Mouse (Mus musculus) midbrain, embryonic 14.5 days (tissue): ENCODE data around the gene Dclk3. TPM values are rescaled to one million over a fixed set of nuclear protein-coding genes. Genes with fewer than 3 reads are reported as not detected.
A peak's percentile ranks its signal among the peaks of the same experiment; 100 is the strongest.

Experiments
- ATAC-seq: fragments of 200-750 bp; cut with Nextera tagmentation; 2 replicates; pipeline ENCODE4 v1.8.0; 2017; ENCODE audit warnings: moderate number of reproducible peaks, moderate library complexity; ENCODE audit not compliant: low FRiP score, low TSS enrichment
- DNase-seq: peaks from one replicate; pipeline ENCODE4 v3.0.0-alpha.2; 2015
- H3K27ac ChIP-seq: fragments of 300-500 bp; sonication (generic); replicated peaks from 2 replicates; pipeline ENCODE4 v1.5.1; 2014; ENCODE audit warnings: mild to moderate bottlenecking, low read depth, low read length, moderate library complexity
- H3K27me3 ChIP-seq: fragments of 300-500 bp; sonication (generic); 2 replicates; pipeline ENCODE4 v1.6.1; 2014; ENCODE audit warnings: low read length, control low read depth, mixed read lengths; ENCODE audit not compliant: control insufficient read depth, insufficient read depth
- H3K36me3 ChIP-seq: fragments of 300-500 bp; sonication (generic); 2 replicates; pipeline ENCODE4 v1.6.1; 2014; ENCODE audit warnings: low read length, control low read depth; ENCODE audit not compliant: control insufficient read depth, insufficient read depth
- H3K4me1 ChIP-seq: fragments of 300-500 bp; sonication (generic); 2 replicates; pipeline ENCODE4 v1.6.1; 2014; ENCODE audit warnings: mild to moderate bottlenecking, antibody characterized with exemption, low read length, control low read depth; ENCODE audit not compliant: control insufficient read depth, insufficient read depth
- H3K4me2 ChIP-seq: fragments of 300-500 bp; sonication (generic); 2 replicates; pipeline ENCODE4 v1.6.1; 2014; ENCODE audit warnings: mild to moderate bottlenecking, low read length, moderate library complexity
- H3K4me3 ChIP-seq: fragments of 300-500 bp; sonication (generic); replicated peaks from 2 replicates; pipeline ENCODE4 v1.5.1; 2014; ENCODE audit warnings: low read depth, low read length
- H3K9ac ChIP-seq: fragments of 300-500 bp; sonication (generic); replicated peaks from 2 replicates; pipeline ENCODE4 v1.6.1; 2014; ENCODE audit warnings: mild to moderate bottlenecking, low read length, moderate library complexity
- H3K9me3 ChIP-seq: fragments of 300-500 bp; sonication (generic); 2 replicates; pipeline ENCODE4 v1.6.1; 2016; ENCODE audit warnings: low read length, control low read depth, mixed read lengths; ENCODE audit not compliant: control insufficient read depth
- WGBS: fragments of 180-500 bp; shearing (Covaris S2); extraction: QIAGEN DNeasy Blood & Tissue Kit; methylation state at CpG from one replicate; pipeline ENCODE4 v1.1.7; 2014; 5-methylcytosine and 5-hydroxymethylcytosine counted together
- polyA plus RNA-seq: library from polyadenylated mRNA; unstranded; fragments of >200 nt; fragmentation: Nextera tagmentation; extraction: Ambion mirVana; gene quantifications from 2 replicates; pipeline ENCODE4 v1.2.1, GENCODE M21; 2014

Dclk3 gene
- polyA plus RNA-seq, 1 experiment from 2014 or later, result 3.4 TPM

- 23% methylated on average over 10 of the region's 10 CpGs for WGBS
- DNase-seq, result no peak
These were observed 48.0 kb downstream of the Dclk3 start for GRCm38 (mm10) chr9:111486645-111487477.

GRCm38 (mm10) chr9:111490583-111490982 is 51.7 kb downstream of the Dclk3 start:
- Histone ChIP-seq H3K4me1 (peaks cover 3% of the 10 kb centered on the region; the same call in 1 of the 2 replicates), H3K4me2 (no peak overlapping the region), H3K36me3 (no peaks in the 10 kb centered on the region), H3K9ac (no peak overlapping the region), H3K9me3 (no peaks in the 10 kb centered on the region), H3K27ac (no peak overlapping the region), H3K27me3 (no peaks in the 10 kb centered on the region), H3K4me3 (no peak overlapping the region)
- ATAC-seq (no peak), DNase-seq (peak; percentile 51)
- 41% methylated on average over 8 of the region's 8 CpGs for WGBS

More at GRCm38 (mm10) chr9:111486645-111487477, 48.0 kb downstream of the Dclk3 start:
- H3K9me3 ChIP-seq, result no peaks in the 10 kb centered on the region; the same call in 1 of the 2 replicates
- no peak overlapping the region for H3K4me3 ChIP-seq
- peaks cover 3% of the 10 kb centered on the region; the same call in 1 of the 2 replicates for H3K4me1 ChIP-seq
- H3K27ac ChIP-seq, result no peak overlapping the region
- no peaks in the 10 kb centered on the region for H3K36me3 ChIP-seq
- no peak for ATAC-seq
- no peaks in the 10 kb centered on the region for H3K27me3 ChIP-seq
- H3K4me2 ChIP-seq, result no peak overlapping the region
- no peak overlapping the region for H3K9ac ChIP-seq

- Histone ChIP-seq H3K27ac (no peak overlapping the region), H3K4me1 (peaks cover 3% of the 10 kb centered on the region; the same call in 1 of the 2 replicates), H3K9me3 (no peaks in the 10 kb centered on the region), H3K27me3 (no peaks in the 10 kb centered on the region), H3K36me3 (no peaks in the 10 kb centered on the region), H3K4me3 (no peak overlapping the region), H3K9ac (no peak overlapping the region), H3K4me2 (no peak overlapping the region)
- DNase-seq (no peak), ATAC-seq (no peak)
- 59% methylated on average over 4 of the region's 4 CpGs for WGBS
These were observed 52.4 kb downstream of the Dclk3 start for GRCm38 (mm10) chr9:111491280-111491679.

- no peak for DNase-seq
- Histone ChIP-seq H3K9ac (no peak overlapping the region), H3K4me3 (no peak overlapping the region), H3K4me1 (no peaks in the 10 kb centered on the region), H3K9me3 (no peaks in the 10 kb centered on the region), H3K27me3 (no peaks in the 10 kb centered on the region), H3K4me2 (no peak overlapping the region), H3K27ac (no peak overlapping the region), H3K36me3 (no peaks in the 10 kb centered on the region)
- 74% methylated on average over 5 of the region's 5 CpGs for WGBS
- ATAC-seq, result no peak
These were observed 54.6 kb downstream of the Dclk3 start for GRCm38 (mm10) chr9:111493490-111493889.

- H3K9me3 ChIP-seq, result no peaks in the 10 kb centered on the region
- ATAC-seq, result no peak
- H3K4me2 ChIP-seq, result no peak overlapping the region
- no peaks in the 10 kb centered on the region for H3K4me1 ChIP-seq
- H3K36me3 ChIP-seq, result no peaks in the 10 kb centered on the region
- DNase-seq, result peak; percentile 95
- H3K4me3 ChIP-seq, result no peak overlapping the region
- under 1% methylated on average over 5 of the region's 5 CpGs for WGBS
- H3K9ac ChIP-seq, result no peak overlapping the region
- no peak overlapping the region for H3K27ac ChIP-seq
- H3K27me3 ChIP-seq, result no peaks in the 10 kb centered on the region
These were observed 56.7 kb downstream of the Dclk3 start for GRCm38 (mm10) chr9:111495561-111495960.

GRCm38 (mm10) chr9:111497074-111497811 is 58.4 kb downstream of the Dclk3 start:
- Histone ChIP-seq H3K4me1 (no peaks in the 10 kb centered on the region), H3K4me3 (no peak overlapping the region), H3K9ac (no peak overlapping the region), H3K27ac (no peak overlapping the region), H3K36me3 (no peaks in the 10 kb centered on the region), H3K27me3 (no peaks in the 10 kb centered on the region), H3K9me3 (no peaks in the 10 kb centered on the region), H3K4me2 (no peak overlapping the region)
- peak; percentile 94 for DNase-seq
- WGBS, result 30% methylated on average over 9 of the region's 9 CpGs
- peak; percentile 34; the same call in 1 of the 2 replicates for ATAC-seq

- no peak for DNase-seq
- ATAC-seq, result no peak
- Histone ChIP-seq H3K9me3 (no peaks in the 10 kb centered on the region), H3K27me3 (no peaks in the 10 kb centered on the region), H3K9ac (no peak overlapping the region), H3K4me2 (no peak overlapping the region), H3K36me3 (no peaks in the 10 kb centered on the region), H3K4me3 (no peak overlapping the region), H3K27ac (no peak overlapping the region), H3K4me1 (no peaks in the 10 kb centered on the region)
- WGBS, result 87% methylated on average over 9 of the region's 9 CpGs
These were observed 61.3 kb downstream of the Dclk3 start for GRCm38 (mm10) chr9:111500211-111500610.

- Histone ChIP-seq H3K4me2 (no peak overlapping the region), H3K27me3 (no peaks in the 10 kb centered on the region), H3K4me3 (no peak overlapping the region), H3K9me3 (peaks cover 4% of the 10 kb centered on the region; the same call in 1 of the 2 replicates), H3K36me3 (no peaks in the 10 kb centered on the region), H3K4me1 (no peaks in the 10 kb centered on the region), H3K9ac (no peak overlapping the region), H3K27ac (no peak overlapping the region)
- no peak for ATAC-seq
- DNase-seq, result no peak
- WGBS, result 31% methylated on average over 3 of the region's 3 CpGs
These were observed 67.2 kb downstream of the Dclk3 start for GRCm38 (mm10) chr9:111506075-111506474.
